Mouse (Mus musculus) right cerebral cortex, postnatal 25 days (tissue): Measurements from ENCODE around the gene Mindy2.

Source experiments
- DNase-seq: peaks from one replicate; pipeline ENCODE4 v3.0.0; 2022

Mindy2 gene

GRCm38 (mm10) chr9:70657013-70657967 lies at the start of gene Mindy2:
Gene Mindy2, minus strand, starts transcription at chr9:70657174.
- peak; percentile 98 for DNase-seq

- no peak for DNase-seq
Measured at GRCm38 (mm10) chr9:70706444-70706843, 49.5 kb upstream of the Mindy2 start.

- no peak for DNase-seq
Measured at GRCm38 (mm10) chr9:70703597-70704203, 46.7 kb upstream of the Mindy2 start.

GRCm38 (mm10) chr9:70698090-70698489 lies 41.1 kb upstream of the Mindy2 start:
- DNase-seq: no peak

- DNase-seq: no peak
Measured at GRCm38 (mm10) chr9:70695723-70696122, 38.7 kb upstream of the Mindy2 start.

GRCm38 (mm10) chr9:70691772-70692693 lies 35.1 kb upstream of the Mindy2 start:
- no peak for DNase-seq

- no peak for DNase-seq
Measured at GRCm38 (mm10) chr9:70690579-70690978, 33.6 kb upstream of the Mindy2 start.

- no peak for DNase-seq
Measured at GRCm38 (mm10) chr9:70689926-70690325, 33.0 kb upstream of the Mindy2 start.

GRCm38 (mm10) chr9:70688301-70688968 lies 31.5 kb upstream of the Mindy2 start:
- DNase-seq: no peak

GRCm38 (mm10) chr9:70682202-70682601 lies 25.2 kb upstream of the Mindy2 start:
- DNase-seq: no peak

GRCm38 (mm10) chr9:70679132-70680091 lies 22.4 kb upstream of the Mindy2 start:
- no peak for DNase-seq

- peak; percentile 99 for DNase-seq
Measured at GRCm38 (mm10) chr9:70678682-70679131, 21.7 kb upstream of the Mindy2 start, which contains the start of gene Adam10. Gene Adam10, plus strand, starts transcription at chr9:70678997.

- DNase-seq: no peak
Measured at GRCm38 (mm10) chr9:70675961-70676360, 19.0 kb upstream of the Mindy2 start.

- no peak for DNase-seq
Measured at GRCm38 (mm10) chr9:70675117-70675516, 18.1 kb upstream of the Mindy2 start.

- no peak for DNase-seq
Measured at GRCm38 (mm10) chr9:70673656-70674055, 16.7 kb upstream of the Mindy2 start.

- no peak for DNase-seq
Measured at GRCm38 (mm10) chr9:70671772-70672579, 15.0 kb upstream of the Mindy2 start.

- DNase-seq: no peak
Measured at GRCm38 (mm10) chr9:70671278-70671677, 14.3 kb upstream of the Mindy2 start.

- no peak for DNase-seq
Measured at GRCm38 (mm10) chr9:70670381-70670780, 13.4 kb upstream of the Mindy2 start.

GRCm38 (mm10) chr9:70669197-70669596 lies 12.2 kb upstream of the Mindy2 start:
- no peak for DNase-seq

- DNase-seq: no peak
Measured at GRCm38 (mm10) chr9:70668048-70668447, 11.1 kb upstream of the Mindy2 start.
